Comparison of ENCODE assay signal across 24 mouse cellular contexts in the genomic region with DNA sequence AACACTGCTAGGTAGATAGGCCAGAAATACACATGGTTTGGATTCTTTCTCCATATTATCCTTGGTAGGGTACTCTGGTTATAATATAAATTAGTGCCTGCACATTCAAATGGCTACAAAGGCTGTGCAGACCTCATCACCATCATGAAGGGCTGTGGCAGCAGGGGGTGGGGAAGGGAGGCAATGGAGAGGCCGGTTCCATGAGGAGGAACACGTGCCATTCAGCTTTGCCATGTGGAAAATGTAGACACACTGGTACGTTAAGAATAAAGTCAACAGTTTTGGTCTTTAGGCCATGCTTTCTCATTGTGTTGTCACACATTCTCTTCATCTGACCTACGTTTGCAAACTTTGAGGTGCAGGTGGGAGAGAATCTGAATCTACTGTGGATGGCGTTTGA.
DNase-seq lines count a peak whose midpoint lies in the region; ATAC-seq lines count a peak whose summit lies in the region.
"Had no signal": no experiment of that assay in that cellular context is flagged by ENCODE, and none has a peak within 500 bp of the region (broad histone marks: within the 10 kb centered on the region; RNA-seq: fewer than 3 reads in every experiment).

No protein-coding gene starts in this region.

- H3K36me3 ChIP-seq in lung, embryonic 16.5 days (ENCODE audit: control insufficient read depth, insufficient read depth, low read length), result no peaks in the 10 kb centered on the region
- H3K36me3 ChIP-seq in limb, embryonic 10.5 days, result no peaks in the 10 kb centered on the region
- H3K36me3 ChIP-seq in limb, embryonic 12.5 days, result no peaks in the 10 kb centered on the region
- no peaks in the 10 kb centered on the region for H3K36me3 ChIP-seq in stomach, embryonic 16.5 days (ENCODE audit: control insufficient read depth, insufficient read depth, low read length)
- H3K36me3 ChIP-seq: forebrain, embryonic 10.5 days; heart, embryonic 10.5 days; heart, embryonic 13.5 days; hindbrain, embryonic 12.5 days; hindbrain, embryonic 15.5 days had no signal

- no peak overlapping the region for H3K4me3 ChIP-seq in lung, embryonic 16.5 days (ENCODE audit: low read length)
- no peak overlapping the region for H3K4me3 ChIP-seq in limb, embryonic 10.5 days
- no peak overlapping the region for H3K4me3 ChIP-seq in limb, embryonic 12.5 days (replicated peaks)
- no peak overlapping the region for H3K4me3 ChIP-seq in stomach, embryonic 16.5 days (replicated peaks; ENCODE audit: low read length)
- H3K4me3 ChIP-seq: forebrain, embryonic 10.5 days; forebrain, embryonic 13.5 days; heart, adult 2 months; heart, embryonic 10.5 days; heart, embryonic 13.5 days; hindbrain, embryonic 12.5 days; hindbrain, embryonic 15.5 days had no signal

- DNase-seq in lung, postnatal 25 days (ENCODE audit: low spot score), result no peak
- DNase-seq in limb, embryonic 10.5 days (ENCODE audit: low spot score), result peak; percentile 20
- DNase-seq in cerebellum, adult 11 months, result no peak
- DNase-seq: adrenal gland, adult 8-10 months; adrenal gland, postnatal 25 days; cerebellum, adult 18-20 months; cerebellum, adult 9-10 months; cerebellum, postnatal 14 days; gastrocnemius, postnatal 10 days; gastrocnemius, postnatal 36 days; heart, adult 2 months; heart, postnatal 14 days had no signal

- H3K9me3 ChIP-seq in lung, embryonic 16.5 days (ENCODE audit: control insufficient read depth, low read length), result no peaks in the 10 kb centered on the region
- H3K9me3 ChIP-seq in limb, embryonic 10.5 days (replicated peaks), result no peaks in the 10 kb centered on the region
- H3K9me3 ChIP-seq in limb, embryonic 12.5 days, result no peaks in the 10 kb centered on the region
- H3K9me3 ChIP-seq in stomach, embryonic 16.5 days (replicated peaks; ENCODE audit: control insufficient read depth, low read length), result no peaks in the 10 kb centered on the region
- H3K9me3 ChIP-seq: forebrain, embryonic 10.5 days; forebrain, embryonic 13.5 days; heart, embryonic 10.5 days; heart, embryonic 13.5 days; hindbrain, embryonic 12.5 days; hindbrain, embryonic 15.5 days had no signal

- no peak overlapping the region for H3K9ac ChIP-seq in lung, embryonic 16.5 days (ENCODE audit: low read length)
- H3K9ac ChIP-seq in limb, embryonic 12.5 days (replicated peaks), result no peak overlapping the region
- H3K9ac ChIP-seq in stomach, embryonic 16.5 days (ENCODE audit: low read length), result no peak overlapping the region
- H3K9ac ChIP-seq: forebrain, embryonic 13.5 days; heart, embryonic 13.5 days; hindbrain, embryonic 12.5 days; hindbrain, embryonic 15.5 days had no signal

- H3K27me3 ChIP-seq in lung, embryonic 16.5 days (ENCODE audit: control insufficient read depth, insufficient read depth, low read depth, low read length), result no peaks in the 10 kb centered on the region
- H3K27me3 ChIP-seq in limb, embryonic 10.5 days (ENCODE audit: low read depth, poor library complexity, severe bottlenecking), result no peaks in the 10 kb centered on the region
- H3K27me3 ChIP-seq in limb, embryonic 12.5 days, result no peaks in the 10 kb centered on the region
- no peaks in the 10 kb centered on the region for H3K27me3 ChIP-seq in stomach, embryonic 16.5 days (ENCODE audit: control insufficient read depth, insufficient read depth, low read length)
- H3K27me3 ChIP-seq: heart, embryonic 13.5 days; hindbrain, embryonic 12.5 days; hindbrain, embryonic 15.5 days had no signal

- H3K4me1 ChIP-seq in lung, embryonic 16.5 days (replicated peaks; ENCODE audit: control insufficient read depth, insufficient read depth, low read length), result peaks cover 3% of the 10 kb centered on the region; the same call in 1 of the 2 replicates
- H3K4me1 ChIP-seq in limb, embryonic 10.5 days, result peaks cover 59% of the 10 kb centered on the region
- peaks cover 51% of the 10 kb centered on the region for H3K4me1 ChIP-seq in limb, embryonic 12.5 days (replicated peaks)
- peaks cover 7% of the 10 kb centered on the region for H3K4me1 ChIP-seq in stomach, embryonic 16.5 days (ENCODE audit: control insufficient read depth, insufficient read depth, low read length)
- H3K4me1 ChIP-seq: heart, embryonic 10.5 days; heart, embryonic 13.5 days had no signal

- ATAC-seq in lung, embryonic 16.5 days (ENCODE audit: low read depth), result peak; percentile 60; the same call in 1 of the 2 replicates
- no peak for ATAC-seq in limb, embryonic 12.5 days (ENCODE audit: insufficient number of reproducible peaks, insufficient read depth, low FRiP score, low TSS enrichment, low read depth)
- ATAC-seq in stomach, embryonic 16.5 days (ENCODE audit: insufficient read depth, low FRiP score), result peak; percentile 5; the same call in 1 of the 2 replicates
- ATAC-seq in CD4-positive, CD25-positive, alpha-beta regulatory T cell, adult 4 months, result no peak
- ATAC-seq: activated CD4-positive, CD25-positive, alpha-beta regulatory T cell, adult 4 months; forebrain, embryonic 13.5 days; forebrain, embryonic 16.5 days had no signal

- peak overlapping the region; percentile 68 for H3K27ac ChIP-seq in lung, embryonic 16.5 days (ENCODE audit: low read length)
- peak overlapping the region; percentile 39; the same call in 1 of the 2 replicates for H3K27ac ChIP-seq in limb, embryonic 10.5 days
- 0 out of 2 replicates have a peak overlapping the region, but pooled peaks have one; percentile 47 for H3K27ac ChIP-seq in limb, embryonic 12.5 days
- H3K27ac ChIP-seq in stomach, embryonic 16.5 days (ENCODE audit: low read length), result peak overlapping the region; percentile 79
- H3K27ac ChIP-seq: forebrain, embryonic 10.5 days; forebrain, embryonic 13.5 days; heart, adult 2 months; heart, embryonic 10.5 days; heart, embryonic 13.5 days; hindbrain, embryonic 12.5 days; hindbrain, embryonic 15.5 days had no signal

- 55% methylated on average over 5 of the region's 5 CpGs for WGBS in lung, embryonic 16.5 days
- WGBS in limb, embryonic 10.5 days, result 87% methylated on average over 5 of the region's 5 CpGs
- 74% methylated on average over 5 of the region's 5 CpGs for WGBS in limb, embryonic 12.5 days
- WGBS in stomach, embryonic 16.5 days, result 69% methylated on average over 5 of the region's 5 CpGs

- H3K4me2 ChIP-seq in lung, embryonic 16.5 days (ENCODE audit: low read depth, low read length), result no peak overlapping the region
- H3K4me2 ChIP-seq in limb, embryonic 12.5 days, result no peak overlapping the region
- H3K4me2 ChIP-seq in stomach, embryonic 16.5 days (ENCODE audit: low read depth, low read length), result no peak overlapping the region
- H3K4me2 ChIP-seq: forebrain, embryonic 13.5 days; heart, embryonic 13.5 days; hindbrain, embryonic 12.5 days; hindbrain, embryonic 15.5 days had no signal

Comparison
In these comparisons a context has a peak if more than half of its experiments do, and no peak if none do; other contexts are left out.
1. ATAC-seq: peak in lung, embryonic 16.5 days (single experiment) and stomach, embryonic 16.5 days (single experiment); none in limb, embryonic 12.5 days (single experiment) and CD4-positive, CD25-positive, alpha-beta regulatory T cell, adult 4 months (single experiment).
2. Peak in every context shown above with its lines, with median percentiles within 50 percentile points of each other: H3K27ac ChIP-seq.